Mouse (Mus musculus): ENCODE measurements around the gene Ptges. TPM values are rescaled to one million over a fixed set of nuclear protein-coding genes. Genes with fewer than 3 reads are reported as not detected.
A peak's percentile ranks its signal among the peaks of the same experiment; 100 is the strongest.

Gene Ptges
- polyA plus RNA-seq, 1 experiment from 2014 or later, result 0.33 TPM

- H3K27me3 ChIP-seq, result peaks cover 81% of the 10 kb centered on the region
- no peaks in the 10 kb centered on the region for H3K9me3 ChIP-seq (replicated peaks)
- H3K27ac ChIP-seq (replicated peaks), result no peak overlapping the region
- no peak for ATAC-seq (ENCODE audit: insufficient read depth)
- no peak overlapping the region for H3K9ac ChIP-seq
- H3K4me3 ChIP-seq (replicated peaks), result no peak overlapping the region
- no peaks in the 10 kb centered on the region for H3K4me1 ChIP-seq (replicated peaks)
- no peak overlapping the region for H3K4me2 ChIP-seq
- 27% methylated on average over 6 of the region's 6 CpGs for WGBS (ENCODE audit: insufficient replicate concordance)
- no peaks in the 10 kb centered on the region for H3K36me3 ChIP-seq (replicated peaks)
Measured at GRCm38 (mm10) chr2:30846723-30847122, 82.9 kb downstream of the Ptges start.

- Histone ChIP-seq H3K4me3 (replicated peaks) (no peak overlapping the region), H3K27me3 (peaks cover 83% of the 10 kb centered on the region), H3K4me2 (no peak overlapping the region)
Measured at GRCm38 (mm10) chr2:30846236-30846635, 83.4 kb downstream of the Ptges start.

GRCm38 (mm10) chr2:30845152-30846070 is 84.3 kb downstream of the Ptges start:
- Histone ChIP-seq H3K36me3 (replicated peaks) (no peaks in the 10 kb centered on the region), H3K9me3 (replicated peaks) (no peaks in the 10 kb centered on the region), H3K9ac (no peak overlapping the region), H3K4me1 (replicated peaks) (no peaks in the 10 kb centered on the region), H3K27me3 (peaks cover 77% of the 10 kb centered on the region), H3K27ac (replicated peaks) (no peak overlapping the region), H3K4me2 (peak overlapping the region; percentile 63), H3K4me3 (replicated peaks) (peak overlapping the region; percentile 46)
- ATAC-seq (ENCODE audit: insufficient read depth), result no peak
- WGBS (ENCODE audit: insufficient replicate concordance), result 3% methylated on average over 80 of the region's 80 CpGs

More at GRCm38 (mm10) chr2:30846236-30846635, 83.4 kb downstream of the Ptges start:
- Histone ChIP-seq H3K27ac (replicated peaks) (no peak overlapping the region), H3K4me1 (replicated peaks) (no peaks in the 10 kb centered on the region), H3K9me3 (replicated peaks) (no peaks in the 10 kb centered on the region), H3K9ac (no peak overlapping the region), H3K36me3 (replicated peaks) (no peaks in the 10 kb centered on the region)
- ATAC-seq (ENCODE audit: insufficient read depth), result no peak
- 73% methylated on average over 8 of the region's 8 CpGs for WGBS (ENCODE audit: insufficient replicate concordance)

- Histone ChIP-seq H3K27ac (replicated peaks) (no peak overlapping the region), H3K36me3 (replicated peaks) (no peaks in the 10 kb centered on the region), H3K4me1 (replicated peaks) (no peaks in the 10 kb centered on the region), H3K4me2 (no peak overlapping the region), H3K27me3 (peaks cover 75% of the 10 kb centered on the region), H3K4me3 (replicated peaks) (no peak overlapping the region), H3K9me3 (replicated peaks) (no peaks in the 10 kb centered on the region), H3K9ac (no peak overlapping the region)
- WGBS (ENCODE audit: insufficient replicate concordance), result 28% methylated on average over 10 of the region's 10 CpGs
- ATAC-seq (ENCODE audit: insufficient read depth), result no peak
Measured at GRCm38 (mm10) chr2:30842615-30843014, 87.0 kb downstream of the Ptges start.

Other genes starting within 250 kb of the Ptges start
- not detected in 2 replicates for gene 1700001O22Rik, start 126.2 kb downstream of the Ptges start, polyA plus RNA-seq (2015; fragmentation: Nextera tagmentation; extraction: Ambion mirVana)
- 26.0 and 27.5 TPM in 2 replicates for gene Ntmt1, start 122.0 kb downstream of the Ptges start, polyA plus RNA-seq (2015; fragmentation: Nextera tagmentation; extraction: Ambion mirVana)
- gene Asb6, start 99.5 kb downstream of the Ptges start, polyA plus RNA-seq (2015; fragmentation: Nextera tagmentation; extraction: Ambion mirVana), result 30.0 and 35.0 TPM in 2 replicates
- gene Prrx2, start 94.9 kb downstream of the Ptges start, polyA plus RNA-seq (2015; fragmentation: Nextera tagmentation; extraction: Ambion mirVana), result 0.23 TPM in 1 of 2 replicates, not detected in the other
- 14.6 and 16.1 TPM in 2 replicates for gene Tor1b, start 23.1 kb upstream of the Ptges start, polyA plus RNA-seq (2015; fragmentation: Nextera tagmentation; extraction: Ambion mirVana)
- gene Tor1a, start 38.1 kb upstream of the Ptges start, polyA plus RNA-seq (2015; fragmentation: Nextera tagmentation; extraction: Ambion mirVana), result 38.9 and 39.3 TPM in 2 replicates
- 23.1 and 24.6 TPM in 2 replicates for gene BC005624, start 52.3 kb upstream of the Ptges start, polyA plus RNA-seq (2015; fragmentation: Nextera tagmentation; extraction: Ambion mirVana)
- 4.3 and 4.8 TPM in 2 replicates for gene Usp20, start 52.4 kb upstream of the Ptges start, polyA plus RNA-seq (2015; fragmentation: Nextera tagmentation; extraction: Ambion mirVana)
- gene Fnbp1, start 212.1 kb upstream of the Ptges start, polyA plus RNA-seq (2015; fragmentation: Nextera tagmentation; extraction: Ambion mirVana), result 5.1 and 6.1 TPM in 2 replicates
- gene Gpr107, start 222.5 kb upstream of the Ptges start, polyA plus RNA-seq (2015; fragmentation: Nextera tagmentation; extraction: Ambion mirVana), result 10.4 and 11.5 TPM in 2 replicates

Data from liver, embryonic 15.5 days (tissue).